9 mouse cellular contexts compared by ENCODE assay signal in genomic region chr13:63929351-63929750, GRCm38 (mm10).
DNase-seq lines count a peak whose midpoint lies in the region; ATAC-seq and TF ChIP-seq lines count a peak whose summit lies in the region.
"Had no signal": no experiment of that assay in that cellular context is flagged by ENCODE, and none has a peak within 500 bp of the region (broad histone marks: within the 10 kb centered on the region; RNA-seq: fewer than 3 reads in every experiment).

No protein-coding gene starts in this region.

- H3K27me3 ChIP-seq in thymus, adult 2 months (ENCODE audit: control insufficient read depth, insufficient read depth, low read length): no peaks in the 10 kb centered on the region
- no peaks in the 10 kb centered on the region for H3K27me3 ChIP-seq in hindbrain, embryonic 15.5 days
- no peaks in the 10 kb centered on the region for H3K27me3 ChIP-seq in limb, embryonic 14.5 days (ENCODE audit: control insufficient read depth, insufficient read depth, low read length)
- H3K27me3 ChIP-seq in stomach, embryonic 14.5 days (ENCODE audit: control insufficient read depth, insufficient read depth, low read length): no peaks in the 10 kb centered on the region

- H3K9ac ChIP-seq in hindbrain, embryonic 15.5 days: no peak overlapping the region
- H3K9ac ChIP-seq in limb, embryonic 14.5 days (ENCODE audit: low read depth, low read length, severe bottlenecking): no peak overlapping the region
- no peak overlapping the region for H3K9ac ChIP-seq in stomach, embryonic 14.5 days (replicated peaks; ENCODE audit: low read depth, low read length)

- no peak for TF ChIP-seq CTCF in thymus, adult 2 months (IDR thresholded peaks at IDR 0.05; ENCODE audit: borderline replicate concordance, control insufficient read depth, extremely low read depth, insufficient read depth, low read length, poor library complexity)

- ATAC-seq in hindbrain, embryonic 15.5 days (ENCODE audit: low FRiP score, low read depth): peak; percentile 86
- peak; percentile 73 for ATAC-seq in limb, embryonic 14.5 days (ENCODE audit: low FRiP score, low read depth)
- peak; percentile 64; the same call in 1 of the 2 replicates for ATAC-seq in stomach, embryonic 14.5 days (ENCODE audit: insufficient number of reproducible peaks, insufficient read depth, low FRiP score, low read depth)

- no peak overlapping the region for H3K27ac ChIP-seq in thymus, adult 2 months (ENCODE audit: control insufficient read depth, insufficient read depth, low read length)
- no peak overlapping the region for H3K27ac ChIP-seq in hindbrain, embryonic 15.5 days (replicated peaks)
- no peak overlapping the region for H3K27ac ChIP-seq in limb, embryonic 14.5 days (replicated peaks; ENCODE audit: low read depth, low read length)
- peak overlapping the region; percentile 76 for H3K27ac ChIP-seq in stomach, embryonic 14.5 days (ENCODE audit: low read length)
- H3K27ac ChIP-seq: macrophage had no signal

- no peak overlapping the region for H3K4me3 ChIP-seq in thymus, adult 2 months (ENCODE audit: control insufficient read depth, insufficient read depth, low read length)
- no peak overlapping the region for H3K4me3 ChIP-seq in hindbrain, embryonic 15.5 days
- H3K4me3 ChIP-seq in limb, embryonic 14.5 days (replicated peaks; ENCODE audit: low read length): no peak overlapping the region
- no peak overlapping the region for H3K4me3 ChIP-seq in stomach, embryonic 14.5 days (ENCODE audit: low read depth, low read length)

- H3K4me1 ChIP-seq in thymus, adult 2 months (replicated peaks; ENCODE audit: control insufficient read depth, insufficient read depth, low read length): no peaks in the 10 kb centered on the region
- H3K4me1 ChIP-seq in hindbrain, embryonic 15.5 days (replicated peaks): peaks cover 9% of the 10 kb centered on the region
- H3K4me1 ChIP-seq in limb, embryonic 14.5 days (ENCODE audit: control insufficient read depth, insufficient read depth, low read length): no peaks in the 10 kb centered on the region; the same call in none of the 2 replicates
- H3K4me1 ChIP-seq in stomach, embryonic 14.5 days (ENCODE audit: control insufficient read depth, insufficient read depth, low read length): peaks cover 19% of the 10 kb centered on the region

- H3K4me2 ChIP-seq in hindbrain, embryonic 15.5 days: no peak overlapping the region
- H3K4me2 ChIP-seq in limb, embryonic 14.5 days (replicated peaks; ENCODE audit: low read depth, low read length, severe bottlenecking): no peak overlapping the region
- no peak overlapping the region for H3K4me2 ChIP-seq in stomach, embryonic 14.5 days (replicated peaks; ENCODE audit: low read depth, low read length)

- H3K36me3 ChIP-seq in thymus, adult 2 months (ENCODE audit: control insufficient read depth, insufficient read depth, low read length): no peaks in the 10 kb centered on the region
- no peaks in the 10 kb centered on the region for H3K36me3 ChIP-seq in hindbrain, embryonic 15.5 days
- no peaks in the 10 kb centered on the region for H3K36me3 ChIP-seq in limb, embryonic 14.5 days (ENCODE audit: control insufficient read depth, insufficient read depth, low read length)
- no peaks in the 10 kb centered on the region for H3K36me3 ChIP-seq in stomach, embryonic 14.5 days (ENCODE audit: control insufficient read depth, insufficient read depth, low read length)

- no peak for TF ChIP-seq POLR2A in thymus, adult 2 months (IDR thresholded peaks at IDR 0.05; ENCODE audit: control insufficient read depth, extremely low read depth, insufficient read depth, low read length, poor library complexity)
- TF ChIP-seq POLR2A in limb, embryonic 14.5 days (IDR thresholded peaks at IDR 0.05; ENCODE audit: borderline replicate concordance, extremely low read depth, insufficient read depth, insufficient read length): no peak

- 92% methylated on average over 1 of the region's 1 CpGs for WGBS in thymus, adult 2 months
- WGBS in hindbrain, embryonic 15.5 days: 19% methylated on average over 1 of the region's 1 CpGs
- WGBS in limb, embryonic 14.5 days: 21% methylated on average over 1 of the region's 1 CpGs
- WGBS in stomach, embryonic 14.5 days: 19% methylated on average over 1 of the region's 1 CpGs

- peak; percentile 11 for DNase-seq in adrenal gland, adult 2 months
- DNase-seq in adrenal gland, postnatal 14 days: no peak
- peak; percentile 7 for DNase-seq in thymus, postnatal 25 days
- no peak for DNase-seq in thymus, adult 2 months
- peak; percentile 73 for DNase-seq in limb, embryonic 14.5 days (ENCODE audit: low spot score)
- no peak for DNase-seq in ovary, postnatal 36 days (ENCODE audit: low spot score)

- H3K9me3 ChIP-seq in hindbrain, embryonic 15.5 days: no peaks in the 10 kb centered on the region
- no peaks in the 10 kb centered on the region for H3K9me3 ChIP-seq in limb, embryonic 14.5 days (ENCODE audit: control insufficient read depth, low read length)
- no peaks in the 10 kb centered on the region for H3K9me3 ChIP-seq in stomach, embryonic 14.5 days (ENCODE audit: control insufficient read depth, low read depth, low read length)

Comparison
In these comparisons a context has a peak if more than half of its experiments do, and no peak if none do; other contexts are left out.
1. DNase-seq: peak in adrenal gland, adult 2 months (single experiment), thymus, postnatal 25 days (single experiment) and limb, embryonic 14.5 days (single experiment); none in adrenal gland, postnatal 14 days (single experiment), thymus, adult 2 months (single experiment) and ovary, postnatal 36 days (single experiment).
2. Peak in every context shown above with its lines, with median percentiles within 50 percentile points of each other: ATAC-seq.